ENCODE assay signal across 14 mouse cellular contexts in the genomic region with DNA sequence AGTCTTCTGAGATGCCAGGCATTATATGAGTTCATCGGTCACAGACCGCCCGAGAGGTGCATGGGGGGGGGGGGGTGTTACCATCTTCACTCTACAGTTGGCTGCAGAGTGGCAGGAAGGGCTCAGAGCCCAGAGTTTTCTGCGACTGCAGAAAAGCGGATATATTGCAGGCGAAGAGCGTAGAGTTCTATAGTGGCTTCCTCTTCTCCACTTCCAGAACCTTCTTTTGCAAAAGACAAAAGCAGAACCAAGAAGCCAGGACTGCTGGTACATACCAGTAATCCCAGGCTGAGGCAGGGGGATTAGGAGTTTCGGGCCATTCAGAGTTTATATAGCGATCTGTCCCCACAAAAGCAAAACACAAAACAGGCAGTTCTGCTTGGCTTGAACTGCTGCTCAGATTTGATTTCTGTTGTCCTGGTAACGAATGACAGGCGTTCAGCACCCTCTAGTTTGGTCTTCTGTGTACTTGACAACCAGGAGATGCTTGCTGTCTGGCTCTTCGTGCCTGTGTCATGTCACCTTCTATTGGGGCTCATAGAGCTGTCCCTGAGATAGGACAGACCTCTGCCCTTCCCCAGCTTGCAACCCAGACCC. TPM values are rescaled to one million over a fixed set of nuclear protein-coding genes. Genes with fewer than 3 reads are reported as not detected.
DNase-seq lines count a peak whose midpoint lies in the region; ATAC-seq lines count a peak whose summit lies in the region.
"Had no signal": no experiment of that assay in that cellular context is flagged by ENCODE, and none has a peak within 500 bp of the region (broad histone marks: within the 10 kb centered on the region; RNA-seq: fewer than 3 reads in every experiment).

No protein-coding gene starts in this region.

- DNase-seq in heart, postnatal 4 days: no peak
- DNase-seq in midbrain, embryonic 10.5 days (ENCODE audit: low spot score): no peak
- DNase-seq in midbrain, embryonic 14.5 days: no peak
- no peak for DNase-seq in liver, embryonic 11.5 days (ENCODE audit: low spot score)
- DNase-seq in monocyte, adult 2 months (ENCODE audit: low read depth in 1 of 2, low spot score in 2 of 2): peak; percentile 24 to 27
- no peak for DNase-seq in lung, postnatal 25 days (ENCODE audit: low spot score)
- DNase-seq in cerebellum, adult 8-10 months: no peak
- DNase-seq: cerebellum, postnatal 36 days; right cerebral cortex, adult 18-20 months had no signal

- H3K27ac ChIP-seq in heart, embryonic 14.5 days (replicated peaks in 1 of 2; ENCODE audit: control insufficient read depth in 1 of 2, insufficient read depth in 1 of 2, low read depth in 2 of 2, low read length in 2 of 2): peak overlapping the region; percentile 8 to 57; a peak in 1 of 4 replicates
- H3K27ac ChIP-seq in midbrain, embryonic 10.5 days (replicated peaks): peak overlapping the region; percentile 38; the same call in 1 of the 2 replicates
- no peak overlapping the region for H3K27ac ChIP-seq in midbrain, embryonic 14.5 days (replicated peaks; ENCODE audit: low read depth, low read length)
- no peak overlapping the region for H3K27ac ChIP-seq in liver, embryonic 11.5 days (ENCODE audit: low read depth, low read length)
- H3K27ac ChIP-seq: forebrain, embryonic 13.5 days; limb, embryonic 13.5 days; neural tube, embryonic 13.5 days had no signal

- 61% methylated on average over 12 of the region's 12 CpGs for WGBS in heart, embryonic 14.5 days
- 67% methylated on average over 12 of the region's 12 CpGs for WGBS in midbrain, embryonic 10.5 days
- WGBS in midbrain, embryonic 14.5 days: 35% methylated on average over 12 of the region's 12 CpGs
- 77% methylated on average over 12 of the region's 12 CpGs for whole genome bisulfite sequencing in liver, embryonic 11.5 days

- H3K27me3 ChIP-seq in heart, embryonic 14.5 days (ENCODE audit: control insufficient read depth, insufficient read depth, low read length): no peaks in the 10 kb centered on the region
- peaks cover 52% of the 10 kb centered on the region for H3K27me3 ChIP-seq in midbrain, embryonic 10.5 days (ENCODE audit: low read depth, poor library complexity, severe bottlenecking)
- peaks cover 2% of the 10 kb centered on the region; the same call in 1 of the 2 replicates for H3K27me3 ChIP-seq in midbrain, embryonic 14.5 days (ENCODE audit: control insufficient read depth, insufficient read depth, low read length)
- no peaks in the 10 kb centered on the region for H3K27me3 ChIP-seq in liver, embryonic 11.5 days (replicated peaks; ENCODE audit: control insufficient read depth, insufficient read depth, low read length)
- H3K27me3 ChIP-seq: neural tube, embryonic 13.5 days had no signal

- H3K9me3 ChIP-seq in heart, embryonic 14.5 days (ENCODE audit: control insufficient read depth, low read length): no peaks in the 10 kb centered on the region
- no peaks in the 10 kb centered on the region for H3K9me3 ChIP-seq in midbrain, embryonic 10.5 days (replicated peaks)
- H3K9me3 ChIP-seq in midbrain, embryonic 14.5 days (ENCODE audit: control insufficient read depth, low read length): no peaks in the 10 kb centered on the region
- H3K9me3 ChIP-seq in liver, embryonic 11.5 days (ENCODE audit: control insufficient read depth, low read length): no peaks in the 10 kb centered on the region
- H3K9me3 ChIP-seq: forebrain, embryonic 13.5 days; limb, embryonic 13.5 days; neural tube, embryonic 13.5 days had no signal

- peak overlapping the region; percentile 31 for H3K9ac ChIP-seq in heart, embryonic 14.5 days (ENCODE audit: low read length)
- H3K9ac ChIP-seq in midbrain, embryonic 14.5 days (replicated peaks; ENCODE audit: low read length): no peak overlapping the region
- no peak overlapping the region for H3K9ac ChIP-seq in liver, embryonic 11.5 days (ENCODE audit: low read depth, low read length)
- H3K9ac ChIP-seq: forebrain, embryonic 13.5 days; limb, embryonic 13.5 days; neural tube, embryonic 13.5 days had no signal

- H3K4me3 ChIP-seq in heart, embryonic 14.5 days (ENCODE audit: control insufficient read depth in 1 of 2, insufficient read depth in 1 of 2, low read depth in 1 of 2, low read length in 2 of 2): no peak overlapping the region
- no peak overlapping the region for H3K4me3 ChIP-seq in midbrain, embryonic 10.5 days
- no peak overlapping the region for H3K4me3 ChIP-seq in midbrain, embryonic 14.5 days (replicated peaks; ENCODE audit: low read depth, low read length)
- no peak overlapping the region for H3K4me3 ChIP-seq in liver, embryonic 11.5 days (ENCODE audit: low read depth, low read length)
- H3K4me3 ChIP-seq: forebrain, embryonic 13.5 days; limb, embryonic 13.5 days; neural tube, embryonic 13.5 days had no signal

- H3K36me3 ChIP-seq in heart, embryonic 14.5 days (ENCODE audit: control insufficient read depth, insufficient read depth, low read length): peaks cover 4% of the 10 kb centered on the region; the same call in 1 of the 2 replicates
- no peaks in the 10 kb centered on the region for H3K36me3 ChIP-seq in midbrain, embryonic 10.5 days
- no peaks in the 10 kb centered on the region for H3K36me3 ChIP-seq in midbrain, embryonic 14.5 days (ENCODE audit: control insufficient read depth, insufficient read depth, low read length)
- H3K36me3 ChIP-seq in liver, embryonic 11.5 days (ENCODE audit: control insufficient read depth, insufficient read depth, low read length): no peaks in the 10 kb centered on the region
- H3K36me3 ChIP-seq: limb, embryonic 13.5 days; neural tube, embryonic 13.5 days had no signal

- no peak overlapping the region for H3K4me2 ChIP-seq in heart, embryonic 14.5 days (ENCODE audit: low read length)
- H3K4me2 ChIP-seq in midbrain, embryonic 14.5 days (ENCODE audit: low read length): no peak overlapping the region
- H3K4me2 ChIP-seq in liver, embryonic 11.5 days: peak overlapping the region; percentile 15; the same call in 1 of the 2 replicates
- H3K4me2 ChIP-seq: forebrain, embryonic 13.5 days; limb, embryonic 13.5 days; neural tube, embryonic 13.5 days had no signal

- peaks cover 53 to 75% of the 10 kb centered on the region in 2 experiments for H3K4me1 ChIP-seq in heart, embryonic 14.5 days (ENCODE audit: control insufficient read depth in 2 of 2, insufficient read depth in 2 of 2, low read length in 2 of 2)
- H3K4me1 ChIP-seq in midbrain, embryonic 10.5 days: peaks cover 77% of the 10 kb centered on the region
- H3K4me1 ChIP-seq in midbrain, embryonic 14.5 days (ENCODE audit: control insufficient read depth, insufficient read depth, low read length): peaks cover 43% of the 10 kb centered on the region
- peaks cover 11% of the 10 kb centered on the region for H3K4me1 ChIP-seq in liver, embryonic 11.5 days (replicated peaks; ENCODE audit: control insufficient read depth, insufficient read depth, low read length)

- no peak for ATAC-seq in heart, embryonic 14.5 days (ENCODE audit: insufficient number of reproducible peaks, insufficient read depth, low FRiP score, low read depth)
- ATAC-seq in midbrain, embryonic 14.5 days (ENCODE audit: low FRiP score, low TSS enrichment): no peak
- no peak for ATAC-seq in liver, embryonic 11.5 days (replicated peaks; ENCODE audit: low FRiP score)
- ATAC-seq: forebrain, embryonic 13.5 days; hindbrain, embryonic 16.5 days had no signal

RNA-seq across cellular contexts. Expression of gene Parvb, which starts 24.5 kb away (rescaled TPM):
- polyA plus RNA-seq in heart, embryonic 14.5 days (2014; fragmentation: Nextera tagmentation; extraction: Ambion mirVana): 15.1 and 18.5 TPM in 2 replicates
- total RNA-seq in heart, postnatal 4 days (2021): 100 to 1,000 TPM; 172 to 177 TPM
- 7.4 and 8.4 TPM in 2 replicates for polyA plus RNA-seq in midbrain, embryonic 10.5 days (2016; fragmentation: Nextera tagmentation; extraction: Ambion mirVana)
- polyA plus RNA-seq in midbrain, embryonic 14.5 days (2014; fragmentation: Nextera tagmentation; extraction: Ambion mirVana): 4.4 and 4.9 TPM in 2 replicates
- polyA plus RNA-seq in liver, embryonic 11.5 days (2014; fragmentation: Nextera tagmentation; extraction: Ambion mirVana): 13.9 and 15.4 TPM in 2 replicates

Comparison
In these comparisons a context has a peak if more than half of its experiments do, and no peak if none do; other contexts are left out.
1. H3K27ac ChIP-seq: peak in heart, embryonic 14.5 days (2 of 2) and midbrain, embryonic 10.5 days (single experiment); none in midbrain, embryonic 14.5 days (single experiment) and liver, embryonic 11.5 days (single experiment).
2. DNase-seq: peak in monocyte, adult 2 months (2 of 2); none in heart, postnatal 4 days (single experiment), midbrain, embryonic 10.5 days (single experiment), midbrain, embryonic 14.5 days (single experiment), liver, embryonic 11.5 days (single experiment), lung, postnatal 25 days (single experiment) and cerebellum, adult 8-10 months (single experiment).